Mouse (Mus musculus) embryonic facial prominence, embryonic 11.5 days (tissue): Measurements from ENCODE around the gene Xlr5a. TPM values are rescaled to one million over a fixed set of nuclear protein-coding genes. Genes with fewer than 3 reads are reported as not detected.
A peak's percentile ranks its signal among the peaks of the same experiment; 100 is the strongest.
"Not testable (repeated sequence)": the region's sequence is repeated elsewhere in the genome, so short reads cannot be mapped to it uniquely, and the experiment has no call there.

Source experiments
- ATAC-seq: fragments of 200-750 bp; cut with Nextera tagmentation; replicated peaks from 2 replicates; pipeline ENCODE4 v1.8.0; 2017; ENCODE audit warnings: low read depth; ENCODE audit not compliant: insufficient number of reproducible peaks, low FRiP score, low TSS enrichment
- DNase-seq: peaks from one replicate; pipeline ENCODE4 v3.0.0-alpha.2; 2015; ENCODE audit warnings: low spot score
- H3K27ac ChIP-seq: fragments of 300-500 bp; sonication (generic); replicated peaks from 2 replicates; pipeline ENCODE4 v1.5.1; 2014; ENCODE audit warnings: mild to moderate bottlenecking, low read depth, low read length, control low read depth
- H3K27me3 ChIP-seq: fragments of 300-500 bp; sonication (generic); 2 replicates; pipeline ENCODE4 v1.6.1; 2014; ENCODE audit warnings: mild to moderate bottlenecking, low read length, moderate library complexity, mixed read lengths; ENCODE audit not compliant: control insufficient read depth, insufficient read depth
- H3K36me3 ChIP-seq: fragments of 300-500 bp; sonication (generic); replicated peaks from 2 replicates; pipeline ENCODE4 v1.6.1; 2014; ENCODE audit warnings: low read depth, mild to moderate bottlenecking, low read length, moderate library complexity, mixed read lengths; ENCODE audit not compliant: control insufficient read depth, insufficient read depth
- H3K4me1 ChIP-seq: fragments of 300-500 bp; sonication (generic); 2 replicates; pipeline ENCODE4 v1.6.1; 2014; ENCODE audit warnings: low read length, mixed read lengths; ENCODE audit not compliant: control insufficient read depth, insufficient read depth
- H3K4me2 ChIP-seq: fragments of 300-500 bp; sonication (generic); 2 replicates; pipeline ENCODE4 v1.6.1; 2014; ENCODE audit warnings: low read depth, mild to moderate bottlenecking, control low read depth, low read length, moderate library complexity
- H3K4me3 ChIP-seq: fragments of 300-500 bp; sonication (generic); 2 replicates; pipeline ENCODE4 v1.5.1; 2014; ENCODE audit warnings: low read depth, low read length, control low read depth
- H3K9ac ChIP-seq: fragments of 300-500 bp; sonication (generic); replicated peaks from 2 replicates; pipeline ENCODE4 v1.6.1; 2014; ENCODE audit warnings: mild to moderate bottlenecking, control low read depth, low read length
- H3K9me3 ChIP-seq: fragments of 300-500 bp; sonication (generic); replicated peaks from 2 replicates; pipeline ENCODE4 v1.6.1; 2016; ENCODE audit warnings: mild to moderate bottlenecking, low read length, inconsistent platforms, mixed read lengths; ENCODE audit not compliant: control insufficient read depth
- WGBS: fragments of 180-500 bp; shearing (Covaris S2); extraction: QIAGEN DNeasy Blood & Tissue Kit; methylation state at CpG from one replicate; pipeline ENCODE4 v1.1.7; 2014; 5-methylcytosine and 5-hydroxymethylcytosine counted together
- polyA plus RNA-seq: library from polyadenylated mRNA; unstranded; fragments of >200 nt; fragmentation: Nextera tagmentation; extraction: Ambion mirVana; gene quantifications from 2 replicates; pipeline ENCODE4 v1.2.1, GENCODE M21; 2014

Xlr5a gene
- polyA plus RNA-seq, 1 experiment from 2014 or later: not detected

- 44% methylated on average over 3 of the region's 3 CpGs for WGBS
- no peaks in the 10 kb centered on the region for H3K36me3 ChIP-seq
- no peaks in the 10 kb centered on the region for H3K4me1 ChIP-seq
- H3K9me3 ChIP-seq: no peaks in the 10 kb centered on the region
- H3K4me3 ChIP-seq: no peak overlapping the region
- H3K27ac ChIP-seq: no peak overlapping the region
- DNase-seq (peak; percentile 50), ATAC-seq (no peak)
- no peak overlapping the region for H3K9ac ChIP-seq
- H3K27me3 ChIP-seq: no peaks in the 10 kb centered on the region
- no peak overlapping the region for H3K4me2 ChIP-seq
Measured at GRCm38 (mm10) chrX:73312522-73312921, 19.7 kb upstream of the Xlr5a start.

GRCm38 (mm10) chrX:73295745-73296144 is 3.0 kb upstream of the Xlr5a start:
- H3K27me3 ChIP-seq, H3K9ac ChIP-seq, H3K9me3 ChIP-seq, H3K4me2 ChIP-seq, H3K27ac ChIP-seq, ATAC-seq, H3K4me3 ChIP-seq, DNase-seq, H3K36me3 ChIP-seq, H3K4me1 ChIP-seq: not testable (repeated sequence)
- WGBS: 79% methylated on average over 6 of the region's 10 CpGs

GRCm38 (mm10) chrX:73265270-73265669 is 27.5 kb downstream of the Xlr5a start, which contains the start of gene Xlr3c:
Gene Xlr3c (minus strand): TSS chrX:73265390.
- not testable (repeated sequence) for H3K9me3 ChIP-seq, H3K9ac ChIP-seq, DNase-seq, H3K4me1 ChIP-seq, H3K27me3 ChIP-seq, H3K4me2 ChIP-seq, H3K36me3 ChIP-seq, ATAC-seq, H3K27ac ChIP-seq, H3K4me3 ChIP-seq
- WGBS: 87% methylated on average over 12 of the region's 14 CpGs

GRCm38 (mm10) chrX:73262428-73262827 is 30.3 kb downstream of the Xlr5a start:
- H3K4me3 ChIP-seq, H3K27me3 ChIP-seq, DNase-seq, H3K9me3 ChIP-seq, H3K9ac ChIP-seq, H3K27ac ChIP-seq, H3K36me3 ChIP-seq, H3K4me2 ChIP-seq, H3K4me1 ChIP-seq, ATAC-seq: not testable (repeated sequence)
- 82% methylated on average over 1 of the region's 2 CpGs for WGBS

- H3K27ac ChIP-seq, H3K27me3 ChIP-seq, H3K36me3 ChIP-seq, DNase-seq, H3K4me3 ChIP-seq, H3K4me1 ChIP-seq, ATAC-seq, H3K4me2 ChIP-seq, H3K9me3 ChIP-seq, H3K9ac ChIP-seq: not testable (repeated sequence)
- WGBS: 85% methylated on average over 13 of the region's 14 CpGs
Measured at GRCm38 (mm10) chrX:73242821-73243325, 49.9 kb downstream of the Xlr5a start, which contains the start of gene Xlr4c. Gene Xlr4c (minus strand): TSS chrX:73243130.

- H3K27me3 ChIP-seq: 0 out of 2 replicates have a peak, but pooled peaks cover 2% of the 10 kb centered on the region
- no peak overlapping the region for H3K27ac ChIP-seq
- ATAC-seq: no peak
- DNase-seq: no peak
- peak overlapping the region; percentile 55 for H3K4me3 ChIP-seq
- peak overlapping the region; percentile 76 for H3K4me2 ChIP-seq
- no peaks in the 10 kb centered on the region for H3K4me1 ChIP-seq
- 41% methylated on average over 3 of the region's 3 CpGs for WGBS
- H3K9me3 ChIP-seq: no peaks in the 10 kb centered on the region
- peak overlapping the region; percentile 62 for H3K9ac ChIP-seq
- H3K36me3 ChIP-seq: no peaks in the 10 kb centered on the region
Measured at GRCm38 (mm10) chrX:73229288-73229687, 63.5 kb downstream of the Xlr5a start.

GRCm38 (mm10) chrX:73228606-73229214 is 64.1 kb downstream of the Xlr5a start:
- H3K4me1 ChIP-seq: no peaks in the 10 kb centered on the region
- H3K9ac ChIP-seq: peak overlapping the region; percentile 62
- no peaks in the 10 kb centered on the region for H3K9me3 ChIP-seq
- peak; percentile 71 for ATAC-seq
- DNase-seq: peak; percentile 5
- H3K36me3 ChIP-seq: no peaks in the 10 kb centered on the region
- peak overlapping the region; percentile 76 for H3K4me2 ChIP-seq
- H3K27me3 ChIP-seq: 0 out of 2 replicates have a peak, but pooled peaks cover 2% of the 10 kb centered on the region
- peak overlapping the region; percentile 55 for H3K4me3 ChIP-seq
- WGBS: 18% methylated on average over 32 of the region's 51 CpGs
- H3K27ac ChIP-seq: peak overlapping the region; percentile 35

GRCm38 (mm10) chrX:73227914-73228605 is 64.7 kb downstream of the Xlr5a start, which contains the start of gene F8a:
Gene F8a (plus strand): TSS chrX:73228291.
- peak within 1 kb of the TSS; percentile 35 for H3K27ac ChIP-seq
- H3K36me3 ChIP-seq: no peaks in the 10 kb centered on the region
- H3K27me3 ChIP-seq: 0 out of 2 replicates have a peak, but pooled peaks cover 2% of the 10 kb centered on the region
- H3K9me3 ChIP-seq: no peaks in the 10 kb centered on the region
- ATAC-seq: peak; percentile 92
- 24% methylated on average over 32 of the region's 39 CpGs for WGBS
- H3K4me2 ChIP-seq: peak within 1 kb of the TSS; percentile 76
- peak; percentile 77 for DNase-seq
- peak within 1 kb of the TSS; percentile 62 for H3K9ac ChIP-seq
- peak within 1 kb of the TSS; percentile 55 for H3K4me3 ChIP-seq
- H3K4me1 ChIP-seq: no peaks in the 10 kb centered on the region
